Mouse (Mus musculus): ENCODE results near the gene Zdhhc14. TPM values are rescaled to one million over a fixed set of nuclear protein-coding genes. Genes with fewer than 3 reads are reported as not detected.

Gene Zdhhc14
- polyA plus RNA-seq, 1 experiment from 2014 or later: 3.3 TPM

DNA sequence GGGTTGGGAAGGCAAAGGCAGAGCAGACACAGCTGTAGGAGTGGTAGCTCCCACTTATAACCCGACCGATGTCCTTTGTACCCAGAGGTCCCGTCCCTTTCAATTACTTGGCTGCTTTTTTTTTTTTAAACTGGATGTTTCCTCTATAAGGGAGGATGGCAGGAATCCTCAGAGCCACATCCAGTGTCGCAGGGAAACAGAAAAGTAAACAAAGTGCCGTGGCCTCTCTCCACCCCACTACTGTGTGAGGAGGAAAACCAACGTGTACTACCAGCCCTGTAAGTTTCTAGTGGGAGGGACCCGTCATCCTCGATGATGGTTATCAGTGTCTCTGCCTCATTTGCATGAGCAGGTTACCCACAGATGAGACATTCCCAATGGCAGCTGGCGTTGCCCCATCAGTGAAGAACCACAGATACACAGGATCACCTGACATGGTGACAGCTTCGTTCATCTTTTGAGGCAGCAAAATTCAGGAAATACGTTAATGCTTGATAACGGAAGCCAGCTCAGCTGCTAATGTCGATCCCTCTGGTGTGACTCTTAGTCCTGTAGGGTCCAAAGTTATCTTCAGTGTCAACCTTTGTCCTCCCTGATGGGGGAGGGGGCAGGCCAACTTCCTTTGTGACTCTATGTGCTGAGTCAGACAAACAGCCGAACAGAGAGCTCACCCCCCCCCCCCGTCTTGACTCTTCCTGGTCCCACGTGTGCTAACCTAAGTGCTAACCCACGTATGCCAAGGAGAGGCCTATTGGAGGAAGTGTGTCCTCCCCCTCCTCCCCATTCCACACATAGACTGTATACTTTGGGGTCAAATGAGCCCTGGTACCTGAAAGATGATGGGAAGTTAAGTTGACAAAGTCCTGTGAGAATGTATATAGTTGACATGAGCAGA lies 309.7 kb downstream of the Zdhhc14 start:
- peaks cover 35% of the 10 kb centered on the region for H3K4me1 ChIP-seq

DNA sequence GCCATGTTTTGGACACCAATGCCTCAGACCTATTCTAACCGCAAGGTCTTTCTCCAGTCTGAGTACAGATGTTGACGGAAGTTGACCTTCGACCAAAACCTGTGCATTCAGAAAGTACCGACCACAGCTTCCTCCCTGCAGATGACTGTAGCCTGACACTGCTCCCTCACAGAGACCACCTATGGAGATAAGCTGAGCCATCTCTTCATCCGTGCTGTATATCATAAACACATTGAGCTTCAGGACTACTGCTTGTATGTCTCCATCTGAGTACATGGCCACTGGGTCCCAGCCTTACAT lies 310.2 kb downstream of the Zdhhc14 start:
- WGBS: 78% methylated on average over 5 of the region's 5 CpGs
- peaks cover 33% of the 10 kb centered on the region for H3K4me1 ChIP-seq
- ATAC-seq (replicated peaks; ENCODE audit: low FRiP score): no peak
- H3K27ac ChIP-seq: no peak overlapping the region
- H3K4me3 ChIP-seq (replicated peaks): no peak overlapping the region
- H3K36me3 ChIP-seq: no peaks in the 10 kb centered on the region
- no peak overlapping the region for H3K9ac ChIP-seq
- H3K27me3 ChIP-seq: no peaks in the 10 kb centered on the region; the same call in 1 of the 2 replicates
- H3K4me2 ChIP-seq: no peak overlapping the region
- no peaks in the 10 kb centered on the region for H3K9me3 ChIP-seq (replicated peaks)

More for the DNA sequence above, 309.7 kb downstream of the Zdhhc14 start:
- H3K9ac ChIP-seq: no peak overlapping the region
- H3K27ac ChIP-seq: no peak overlapping the region
- no peak for ATAC-seq (replicated peaks; ENCODE audit: low FRiP score)
- H3K27me3 ChIP-seq: no peaks in the 10 kb centered on the region; the same call in 1 of the 2 replicates
- H3K9me3 ChIP-seq (replicated peaks): no peaks in the 10 kb centered on the region
- H3K36me3 ChIP-seq: no peaks in the 10 kb centered on the region
- H3K4me2 ChIP-seq: no peak overlapping the region
- 53% methylated on average over 17 of the region's 17 CpGs for WGBS
- H3K4me3 ChIP-seq (replicated peaks): no peak overlapping the region

Other genes with a start within 250 kb of the Zdhhc14 start
- gene Ldhal6b, start 73.8 kb upstream of the Zdhhc14 start, polyA plus RNA-seq (2015; fragmentation: Nextera tagmentation; extraction: Ambion mirVana): not detected in 2 replicates
- gene Tmem242, start 52.3 kb upstream of the Zdhhc14 start, polyA plus RNA-seq (2015; fragmentation: Nextera tagmentation; extraction: Ambion mirVana): 139 and 140 TPM in 2 replicates

Data from kidney, embryonic 15.5 days (tissue).